Mouse (Mus musculus) lung, adult 2 months (tissue): ENCODE measurements around the gene Gm12569. TPM values are rescaled to one million over a fixed set of nuclear protein-coding genes. Genes with fewer than 3 reads are reported as not detected.

Source experiments
- DNase-seq: peaks from one replicate; pipeline ENCODE4 v3.0.0; 2022
- H3K4me1 ChIP-seq: fragments of 200-500 bp; 2 replicates; pipeline ENCODE4 v1.6.1; 2011; ENCODE audit warnings: low read length; ENCODE audit not compliant: control insufficient read depth, insufficient read depth
- H3K4me3 ChIP-seq: fragments of 200-500 bp; replicated peaks from 2 replicates; pipeline ENCODE3; 2011; ENCODE audit warnings: low read depth, mild to moderate bottlenecking, control low read depth, low read length; ENCODE audit errors: extremely low read depth
- CTCF ChIP-seq: fragments of 200-500 bp; IDR thresholded peaks from 2 replicates; pipeline ENCODE4 v1.5.1; 2011; ENCODE audit warnings: mild to moderate bottlenecking, low read length, control low read depth; ENCODE audit not compliant: insufficient read depth
- POLR2A ChIP-seq: fragments of 200-500 bp; IDR thresholded peaks from 2 replicates; pipeline ENCODE4 v1.6.1; 2011; ENCODE audit warnings: low read depth, mild to moderate bottlenecking, control low read depth, low read length, borderline replicate concordance; ENCODE audit errors: extremely low read depth
- WGBS: fragments of 180-500 bp; shearing (Covaris S2); methylation state at CpG from one replicate; pipeline ENCODE4 v1.1.7; 2018; 5-methylcytosine and 5-hydroxymethylcytosine counted together
- polyA plus RNA-seq: library from polyadenylated mRNA; depleted of rRNA; stranded (reverse); fragments of >200 nt; gene quantifications from 2 replicates; pipeline ENCODE4 v1.2.3, GENCODE M21; 2012; rRNA removed

The Gm12569 gene
- polyA plus RNA-seq, 1 experiment = not detected

DNA sequence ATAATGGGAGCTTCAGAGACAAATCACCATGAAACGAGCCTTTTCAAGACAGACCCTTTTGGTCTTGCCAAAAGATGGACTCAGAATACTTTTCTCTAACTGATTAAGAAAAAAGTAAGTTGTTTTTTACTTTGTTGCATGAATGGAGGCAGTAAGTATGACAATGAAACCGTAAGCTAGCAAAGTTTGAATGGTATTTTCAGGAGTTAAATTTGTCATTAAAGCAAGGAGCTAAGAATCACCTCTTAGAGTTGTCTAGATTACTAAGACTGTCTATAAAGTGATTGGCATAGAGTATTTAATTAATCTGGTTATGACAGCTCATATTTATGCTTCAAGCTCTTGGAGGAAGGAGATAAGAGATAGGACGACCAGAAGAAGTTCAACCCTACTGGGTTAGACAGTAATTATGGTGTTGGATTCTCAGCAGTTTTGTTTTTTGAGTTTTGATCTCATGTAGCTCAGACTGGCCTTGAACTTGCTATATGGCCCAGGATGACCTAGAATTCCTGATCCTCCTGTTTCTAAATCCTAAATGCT lies 41.5 kb downstream of the Gm12569 start, which contains the start of gene Clk4:
TSS of gene Clk4 (plus strand) at position 51 of the 540 bp plus-strand sequence.
- Histone ChIP-seq H3K4me1 (peaks cover 12% of the 10 kb centered on the region), H3K4me3 (peak within 1 kb of the TSS; percentile 96)
- WGBS = 77% methylated on average over 3 of the region's 3 CpGs
- TF ChIP-seq POLR2A (no peak), CTCF (no peak)
- DNase-seq = no peak

- 6% methylated on average over 57 of the region's 57 CpGs for WGBS
- TF ChIP-seq POLR2A = peak; percentile 99
- no peak for TF ChIP-seq CTCF
- peak; percentile 99 for DNase-seq
- Histone ChIP-seq H3K4me3 (peak within 1 kb of the TSS; percentile 96), H3K4me1 (peaks cover 12% of the 10 kb centered on the region)
Measured at GRCm38 (mm10) chr11:51262342-51263285, 42.3 kb downstream of the Gm12569 start, which contains the start of gene BC049762. BC049762 (minus strand) TSS chr11:51263046.

DNA sequence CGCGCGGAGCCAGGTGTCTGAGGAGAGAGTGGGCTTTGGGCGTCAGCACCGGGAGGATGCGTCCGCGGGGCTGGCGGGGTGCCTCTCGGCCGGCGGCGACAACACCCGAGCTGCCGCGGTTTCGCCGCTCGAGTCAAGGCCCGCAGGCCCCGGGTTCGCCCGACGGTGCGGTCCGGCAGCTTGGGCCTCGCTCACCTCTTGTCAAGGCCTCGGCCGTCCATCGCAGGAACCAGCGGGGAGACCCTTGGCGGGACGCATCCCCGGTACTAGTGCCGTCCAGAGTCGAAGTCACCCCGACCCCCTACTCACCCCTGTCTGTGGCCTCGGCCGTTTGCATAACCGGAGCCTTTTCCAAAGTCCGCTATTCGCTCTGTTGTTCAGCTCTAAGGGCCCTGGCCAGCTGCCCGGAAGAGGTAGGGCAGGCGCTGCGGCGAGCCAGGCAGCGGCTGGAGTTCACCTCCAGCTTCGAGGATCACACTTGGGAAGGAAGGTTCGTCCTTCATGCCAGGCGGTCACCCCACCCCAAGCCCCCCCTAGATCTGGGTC lies 43.1 kb downstream of the Gm12569 start:
- TF ChIP-seq POLR2A (no peak), CTCF (no peak)
- H3K4me3 ChIP-seq = peak overlapping the region; percentile 96
- peaks cover 12% of the 10 kb centered on the region for H3K4me1 ChIP-seq
- under 1% methylated on average over 50 of the region's 50 CpGs for WGBS
- DNase-seq = no peak

- no peak for TF ChIP-seq CTCF
- no peak for TF ChIP-seq POLR2A
Measured at GRCm38 (mm10) chr11:51264352-51264751, 44.1 kb downstream of the Gm12569 start.

GRCm38 (mm10) chr11:51265326-51265725 lies 45.1 kb downstream of the Gm12569 start:
- DNase-seq = no peak
- TF ChIP-seq POLR2A (no peak), CTCF (peak; percentile 56)
- no peak overlapping the region for H3K4me3 ChIP-seq
- 31% methylated on average over 3 of the region's 3 CpGs for WGBS
- H3K4me1 ChIP-seq = peaks cover 12% of the 10 kb centered on the region

More at GRCm38 (mm10) chr11:51264352-51264751, 44.1 kb downstream of the Gm12569 start:
- 9% methylated on average over 6 of the region's 6 CpGs for WGBS
- DNase-seq = peak; percentile 36
- peaks cover 12% of the 10 kb centered on the region for H3K4me1 ChIP-seq
- H3K4me3 ChIP-seq = peak overlapping the region; percentile 37

GRCm38 (mm10) chr11:51274418-51274817 lies 54.1 kb downstream of the Gm12569 start:
- Histone ChIP-seq H3K4me3 (no peak overlapping the region), H3K4me1 (peaks cover 2% of the 10 kb centered on the region; the same call in 1 of the 2 replicates)
- no peak for DNase-seq
- 83% methylated on average over 1 of the region's 1 CpGs for WGBS
- TF ChIP-seq POLR2A (no peak), CTCF (no peak)

Other genes starting within 250 kb of the Gm12569 start
- not detected in 2 replicates for gene Olfr1377, start 238.5 kb upstream of the Gm12569 start, polyA plus RNA-seq
- gene Olfr51, start 216.9 kb upstream of the Gm12569 start, polyA plus RNA-seq = not detected in 2 replicates
- gene Olfr54, start 206.2 kb upstream of the Gm12569 start, polyA plus RNA-seq = not detected in 2 replicates
- not detected in 2 replicates for gene Olfr1375, start 172.4 kb upstream of the Gm12569 start, polyA plus RNA-seq
- 1.9 TPM in 2 replicates for gene Zfp354a, start 161.2 kb upstream of the Gm12569 start, polyA plus RNA-seq
- 32.0 and 48.1 TPM in 2 replicates for gene Clk4, start 41.3 kb downstream of the Gm12569 start, polyA plus RNA-seq
- not detected in 2 replicates for gene BC049762, start 42.6 kb downstream of the Gm12569 start, polyA plus RNA-seq
- gene Col23a1, start 69.4 kb downstream of the Gm12569 start, polyA plus RNA-seq = 17.8 and 27.1 TPM in 2 replicates